Mouse (Mus musculus) myocyte (in vitro differentiated cells): Measurements from ENCODE around the gene Olfr1245. TPM values are rescaled to one million over a fixed set of nuclear protein-coding genes. Genes with fewer than 3 reads are reported as not detected.
"Not testable (repeated sequence)": the region's sequence is repeated elsewhere in the genome, so short reads cannot be mapped to it uniquely, and the experiment has no call there.

Experiments
- H3K27me3 ChIP-seq: one replicate; pipeline ENCODE4 v1.6.1; 2011; ENCODE audit not compliant: control insufficient read depth, insufficient read depth, insufficient read length
- H3K36me3 ChIP-seq: one replicate; pipeline ENCODE4 v1.6.1; 2011; ENCODE audit not compliant: control insufficient read depth, insufficient read depth
- H3K4me2 ChIP-seq: one replicate; pipeline ENCODE4 v1.6.1; 2011; ENCODE audit warnings: low read depth, control low read depth
- H3K4me3 ChIP-seq: one replicate; pipeline ENCODE4 v1.5.1; 2011; ENCODE audit warnings: mild to moderate bottlenecking, control low read depth, moderate library complexity
- H3K79me2 ChIP-seq: one replicate; pipeline ENCODE4 v1.6.1; 2011; ENCODE audit not compliant: control insufficient read depth, insufficient read depth
- H3ac ChIP-seq: one replicate; pipeline ENCODE4 v1.6.1; 2011; ENCODE audit not compliant: control insufficient read depth, insufficient read length
- CEBPB ChIP-seq: IDR thresholded peaks from 2 replicates; pipeline ENCODE4 v1.6.1; 2011; ENCODE audit warnings: mild to moderate bottlenecking, moderate library complexity; ENCODE audit not compliant: poor library complexity, insufficient read depth, severe bottlenecking
- E2F4 ChIP-seq: IDR thresholded peaks from one replicate; pipeline ENCODE4 v1.6.1; 2011; ENCODE audit warnings: mild to moderate bottlenecking, control low read depth, moderate library complexity; ENCODE audit not compliant: insufficient read depth
- MAX ChIP-seq: IDR thresholded peaks from one replicate; pipeline ENCODE4 v1.6.1; 2011; ENCODE audit warnings: low read depth, mild to moderate bottlenecking, control low read depth
- MYOD1 ChIP-seq, 3 experiments: IDR thresholded peaks; one replicate each; pipeline ENCODE4 v1.6.1; 2011; ENCODE audit warnings: control low read depth in 2 of 3, low read depth in 2 of 3, mild to moderate bottlenecking in 2 of 3, moderate library complexity in 1 of 3; ENCODE audit not compliant: insufficient read length in 2 of 3, control insufficient read depth in 1 of 3
- MYOG ChIP-seq, 3 experiments: IDR thresholded peaks; one replicate each; pipeline ENCODE4 v1.6.1; 2011; ENCODE audit warnings: control low read depth in 2 of 3, low read depth in 2 of 3, mild to moderate bottlenecking in 2 of 3; ENCODE audit not compliant: insufficient read length in 2 of 3, control insufficient read depth in 1 of 3, insufficient read depth in 1 of 3
- POLR2A ChIP-seq: IDR thresholded peaks from one replicate; pipeline ENCODE4 v1.6.1; 2011; ENCODE audit warnings: low read depth, mild to moderate bottlenecking, control low read depth, moderate library complexity; ENCODE audit not compliant: insufficient read length
- POLR2AphosphoS2 ChIP-seq: IDR thresholded peaks from one replicate; pipeline ENCODE4 v1.6.1; 2011; ENCODE audit warnings: low read depth, control low read depth; ENCODE audit not compliant: insufficient read length
- REST ChIP-seq: IDR thresholded peaks from one replicate; pipeline ENCODE4 v1.6.1; 2011; ENCODE audit warnings: mild to moderate bottlenecking, control low read depth, moderate library complexity; ENCODE audit not compliant: insufficient read depth, insufficient read length
- SRF ChIP-seq: IDR thresholded peaks from one replicate; pipeline ENCODE4 v1.6.1; 2011; ENCODE audit warnings: low read depth; ENCODE audit not compliant: control insufficient read depth, insufficient read length
- TCF12 ChIP-seq: IDR thresholded peaks from one replicate; pipeline ENCODE4 v1.6.1; 2011; ENCODE audit warnings: mild to moderate bottlenecking, control low read depth; ENCODE audit not compliant: poor library complexity, insufficient read depth, severe bottlenecking
- TCF3 ChIP-seq: IDR thresholded peaks from one replicate; pipeline ENCODE4 v1.6.1; 2011; ENCODE audit warnings: low read depth, control low read depth; ENCODE audit not compliant: insufficient read length
- USF1 ChIP-seq: IDR thresholded peaks from one replicate; pipeline ENCODE4 v1.6.1; 2011; ENCODE audit warnings: low read depth, mild to moderate bottlenecking, control low read depth, moderate library complexity
- polyA plus RNA-seq: library from polyadenylated mRNA; unstranded; fragments of >200 nt; fragmentation: generic; extraction: Trizol; gene quantifications from one replicate; pipeline ENCODE4 v1.2.1, GENCODE M21; 2012; ENCODE audit warnings: missing spikeins

Gene Olfr1245
- not detected for polyA plus RNA-seq

DNA sequence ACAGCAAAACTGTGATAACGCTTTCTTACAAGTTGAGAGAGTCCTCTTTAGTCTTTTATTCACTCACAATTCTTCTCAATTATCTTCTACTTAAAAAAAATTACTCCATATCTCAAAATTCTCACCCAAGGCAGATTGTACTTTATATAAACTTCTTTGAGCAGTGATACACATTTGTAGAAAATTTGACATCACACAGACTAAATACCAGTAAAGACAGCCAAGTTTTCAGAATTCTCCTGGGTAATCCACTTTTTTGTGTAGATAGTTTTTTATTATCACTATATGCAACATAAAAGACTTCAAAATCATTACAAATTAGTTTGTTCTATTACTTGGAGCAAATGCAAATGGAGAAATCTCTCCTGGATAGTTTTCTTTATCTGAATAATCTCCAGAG, at the start of gene Olfr1245:
Gene Olfr1245, minus strand, starts transcription at position 101 of the 400 bp plus-strand sequence.
- no peaks in the 10 kb centered on the region for H3K79me2 ChIP-seq
- no peaks in the 10 kb centered on the region for H3K36me3 ChIP-seq
- no peak within 1 kb of the TSS for H3K4me3 ChIP-seq
- H3K27me3 ChIP-seq: no peaks in the 10 kb centered on the region
- TF ChIP-seq E2F4 (no peak), USF1 (no peak), REST (no peak), MYOG (IDR thresholded peaks at IDR 0.05; ENCODE audit: control insufficient read depth in 1 of 3, insufficient read depth in 1 of 3, insufficient read length in 2 of 3, low read depth in 2 of 3) (no peak), MAX (no peak), POLR2A (no peak), POLR2AphosphoS2 (no peak), SRF (no peak), TCF3 (no peak), MYOD1 (IDR thresholded peaks at IDR 0.05; ENCODE audit: control insufficient read depth in 1 of 3, insufficient read length in 2 of 3, low read depth in 2 of 3) (no peak)
- no peak within 1 kb of the TSS for H3ac ChIP-seq
- H3K4me2 ChIP-seq: no peak within 1 kb of the TSS

GRCm38 (mm10) chr2:89618145-89618544, 39.9 kb upstream of the Olfr1245 start, which contains the start of gene Olfr1248:
TSS of gene Olfr1248 (minus strand) at chr2:89618245.
- not testable (repeated sequence) for H3K4me2 ChIP-seq, H3K27me3 ChIP-seq, H3K79me2 ChIP-seq, H3K4me3 ChIP-seq, H3ac ChIP-seq, H3K36me3 ChIP-seq

GRCm38 (mm10) chr2:89614030-89614429, 35.8 kb upstream of the Olfr1245 start, which contains the start of gene Olfr1247:
TSS of gene Olfr1247 (minus strand) at chr2:89614130.
- H3K4me2 ChIP-seq: no peak within 1 kb of the TSS
- no peaks in the 10 kb centered on the region for H3K36me3 ChIP-seq
- TF ChIP-seq POLR2AphosphoS2: no peak
- TF ChIP-seq MYOD1 (IDR thresholded peaks at IDR 0.05; ENCODE audit: control insufficient read depth in 1 of 3, insufficient read length in 2 of 3, low read depth in 2 of 3): no peak
- no peak for TF ChIP-seq E2F4
- TF ChIP-seq MAX: no peak
- no peak for TF ChIP-seq CEBPB
- no peak for TF ChIP-seq MYOG (IDR thresholded peaks at IDR 0.05; ENCODE audit: control insufficient read depth in 1 of 3, insufficient read depth in 1 of 3, insufficient read length in 2 of 3, low read depth in 2 of 3)
- TF ChIP-seq POLR2A: no peak
- TF ChIP-seq SRF: no peak
- no peak within 1 kb of the TSS for H3K4me3 ChIP-seq
- no peaks in the 10 kb centered on the region for H3K27me3 ChIP-seq
- no peaks in the 10 kb centered on the region for H3K79me2 ChIP-seq
- H3ac ChIP-seq: no peak within 1 kb of the TSS

- Histone ChIP-seq H3K4me3 (no peak within 1 kb of the TSS), H3K27me3 (no peaks in the 10 kb centered on the region), H3K36me3 (no peaks in the 10 kb centered on the region), H3ac (no peak within 1 kb of the TSS), H3K4me2 (no peak within 1 kb of the TSS), H3K79me2 (no peaks in the 10 kb centered on the region)
- TF ChIP-seq CEBPB: no peak
- TF ChIP-seq USF1: no peak
- TF ChIP-seq TCF12: no peak
- TF ChIP-seq TCF3: no peak
- no peak for TF ChIP-seq REST
- TF ChIP-seq MYOD1 (IDR thresholded peaks at IDR 0.05; ENCODE audit: control insufficient read depth in 1 of 3, insufficient read length in 2 of 3, low read depth in 2 of 3): no peak
- TF ChIP-seq POLR2A: no peak
- TF ChIP-seq MYOG (IDR thresholded peaks at IDR 0.05; ENCODE audit: control insufficient read depth in 1 of 3, insufficient read depth in 1 of 3, insufficient read length in 2 of 3, low read depth in 2 of 3): no peak
- no peak for TF ChIP-seq SRF
- no peak for TF ChIP-seq POLR2AphosphoS2
- TF ChIP-seq E2F4: no peak
- TF ChIP-seq MAX: no peak
Measured at GRCm38 (mm10) chr2:89593057-89593456, 14.8 kb upstream of the Olfr1245 start, which contains the start of gene Olfr1246. TSS of gene Olfr1246 (minus strand) at chr2:89593157.

DNA sequence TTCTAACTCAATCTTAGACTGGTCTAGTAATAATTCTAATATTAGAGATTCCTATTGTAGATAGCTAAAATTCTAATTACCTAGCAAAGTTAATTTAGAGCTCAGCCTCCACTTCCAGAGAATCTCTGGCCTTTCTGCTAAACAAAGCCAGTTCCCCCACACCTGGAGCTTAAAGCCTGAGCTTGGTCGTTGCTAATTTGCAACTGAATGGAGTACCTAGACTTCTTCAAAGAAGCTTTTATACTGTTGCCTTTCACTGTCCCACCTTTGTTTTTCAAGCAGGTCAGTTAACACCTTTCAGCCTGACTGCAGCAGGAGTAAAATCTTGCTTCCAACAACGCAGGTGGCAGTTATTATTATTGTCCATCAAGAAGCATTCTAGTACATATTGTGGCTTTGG, 15.5 kb downstream of the Olfr1245 start:
- not testable (repeated sequence) for H3K27me3 ChIP-seq, H3K79me2 ChIP-seq, H3K4me2 ChIP-seq, H3ac ChIP-seq, H3K4me3 ChIP-seq, H3K36me3 ChIP-seq

DNA sequence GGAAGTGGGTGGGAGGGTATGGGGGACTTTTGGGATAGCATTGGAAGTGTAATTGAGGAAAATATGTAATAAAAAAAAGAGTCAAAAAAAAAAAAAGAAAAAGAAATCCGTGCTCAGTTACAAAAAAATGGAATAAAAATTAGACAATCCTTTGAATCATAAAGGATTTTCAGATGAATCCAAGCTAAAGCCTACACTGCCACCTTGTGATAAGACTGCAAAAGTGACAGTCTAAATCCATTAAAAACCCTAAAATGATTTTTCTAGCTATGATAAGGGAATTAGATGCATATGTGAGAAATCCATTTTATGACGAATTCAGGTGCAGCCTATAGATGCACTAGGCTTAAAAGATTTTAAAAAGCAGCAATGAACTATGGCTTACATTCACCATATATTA, 33.7 kb downstream of the Olfr1245 start:
- H3K79me2 ChIP-seq: no peaks in the 10 kb centered on the region
- no peaks in the 10 kb centered on the region for H3K36me3 ChIP-seq
- H3K27me3 ChIP-seq: no peaks in the 10 kb centered on the region
- no peak overlapping the region for H3K4me2 ChIP-seq
- no peak for TF ChIP-seq POLR2AphosphoS2
- no peak for TF ChIP-seq REST
- no peak for TF ChIP-seq SRF
- no peak for TF ChIP-seq TCF3
- no peak for TF ChIP-seq MAX
- TF ChIP-seq CEBPB: no peak
- no peak for TF ChIP-seq TCF12
- TF ChIP-seq E2F4: no peak
- TF ChIP-seq MYOG (IDR thresholded peaks at IDR 0.05; ENCODE audit: control insufficient read depth in 1 of 3, insufficient read depth in 1 of 3, insufficient read length in 2 of 3, low read depth in 2 of 3): no peak
- no peak for TF ChIP-seq POLR2A
- no peak for TF ChIP-seq MYOD1 (IDR thresholded peaks at IDR 0.05; ENCODE audit: control insufficient read depth in 1 of 3, insufficient read length in 2 of 3, low read depth in 2 of 3)
- no peak for TF ChIP-seq USF1
- H3ac ChIP-seq: no peak overlapping the region
- no peak overlapping the region for H3K4me3 ChIP-seq
